ENCODE assay signal across 15 mouse cellular contexts in the genomic region with DNA sequence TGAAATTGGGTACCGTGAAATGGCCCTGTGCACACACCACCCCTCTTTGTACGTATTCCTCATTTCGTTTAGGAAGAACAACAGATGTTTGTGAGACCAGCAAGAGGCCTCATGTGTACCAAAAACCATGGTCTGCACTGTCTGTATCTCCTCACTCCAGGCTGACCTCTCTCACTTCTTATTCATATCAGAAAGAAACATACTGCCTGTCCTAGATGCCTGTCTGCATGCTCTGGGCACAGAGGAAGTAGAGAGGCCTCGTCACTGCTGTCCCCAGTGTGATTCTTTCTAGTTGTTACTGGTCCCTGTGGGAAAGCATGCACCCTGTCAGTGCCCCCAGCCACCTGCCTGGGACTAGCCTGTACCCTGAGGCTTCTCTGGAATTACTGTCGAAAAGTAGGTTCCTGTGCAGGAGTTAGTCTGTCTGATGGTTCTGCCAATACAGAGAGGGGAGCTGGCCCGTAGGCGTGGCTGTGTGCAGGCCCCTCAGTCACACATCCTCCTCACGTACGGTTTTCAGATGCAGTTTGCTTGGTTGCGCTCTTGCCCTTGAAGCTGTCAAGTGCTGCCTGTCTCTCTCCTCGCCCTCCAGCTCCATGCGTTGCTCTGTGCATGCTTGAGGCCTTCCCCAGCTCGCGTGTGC.
A peak's percentile ranks its signal among the peaks of the same experiment; 100 is the strongest.
DNase-seq lines count a peak whose midpoint lies in the region; ATAC-seq and TF ChIP-seq lines count a peak whose summit lies in the region.
"Had no signal": no experiment of that assay in that cellular context is flagged by ENCODE, and none has a peak within 500 bp of the region (broad histone marks: within the 10 kb centered on the region; RNA-seq: fewer than 3 reads in every experiment).

No protein-coding gene starts in this region.

- H3K9ac ChIP-seq in hindbrain, embryonic 11.5 days (ENCODE audit: low read depth, low read length): no peak overlapping the region
- no peak overlapping the region for H3K9ac ChIP-seq in MEL (ENCODE audit: control insufficient read depth, low read depth, low read length, poor library complexity, severe bottlenecking)
- no peak overlapping the region; the same call in 1 of the 2 replicates for H3K9ac ChIP-seq in liver, embryonic 15.5 days
- H3K9ac ChIP-seq: forebrain, embryonic 12.5 days; lung, embryonic 15.5 days had no signal

- peak overlapping the region; percentile 16; the same call in 1 of the 2 replicates for H3K27ac ChIP-seq in hindbrain, embryonic 10.5 days
- no peak overlapping the region for H3K27ac ChIP-seq in hindbrain, embryonic 11.5 days (ENCODE audit: low read depth, low read length)
- no peak overlapping the region for H3K27ac ChIP-seq in MEL (ENCODE audit: control insufficient read depth, low read depth, low read length)
- peak overlapping the region; percentile 86 for H3K27ac ChIP-seq in liver, embryonic 15.5 days (replicated peaks)
- H3K27ac ChIP-seq: forebrain, embryonic 12.5 days; hindbrain, postnatal 0 days; lung, embryonic 15.5 days had no signal

- no peaks in the 10 kb centered on the region for H3K9me3 ChIP-seq in hindbrain, embryonic 10.5 days
- no peaks in the 10 kb centered on the region for H3K9me3 ChIP-seq in hindbrain, embryonic 11.5 days (ENCODE audit: control insufficient read depth, low read length)
- no peaks in the 10 kb centered on the region for H3K9me3 ChIP-seq in MEL (replicated peaks; ENCODE audit: insufficient read depth, low read length)
- no peaks in the 10 kb centered on the region for H3K9me3 ChIP-seq in liver, embryonic 15.5 days (replicated peaks)
- H3K9me3 ChIP-seq: forebrain, embryonic 12.5 days; lung, embryonic 15.5 days; midbrain, embryonic 10.5 days had no signal

- no peak overlapping the region for H3K4me2 ChIP-seq in hindbrain, embryonic 11.5 days (replicated peaks; ENCODE audit: low read depth, low read length)
- peak overlapping the region; percentile 55 for H3K4me2 ChIP-seq in liver, embryonic 15.5 days
- H3K4me2 ChIP-seq: forebrain, embryonic 12.5 days; lung, embryonic 15.5 days had no signal

- H3K36me3 ChIP-seq in hindbrain, embryonic 10.5 days: peaks cover 73% of the 10 kb centered on the region
- peaks cover 9% of the 10 kb centered on the region; the same call in 1 of the 2 replicates for H3K36me3 ChIP-seq in hindbrain, embryonic 11.5 days (ENCODE audit: control insufficient read depth, insufficient read depth, low read length)
- H3K36me3 ChIP-seq in MEL (ENCODE audit: control insufficient read depth in 1 of 2, insufficient read depth in 2 of 2, low read length in 2 of 2): peaks cover 0 to 2% of the 10 kb centered on the region in 2 experiments; a peak in 2 of 4 replicates
- H3K36me3 ChIP-seq in liver, embryonic 15.5 days (replicated peaks): peaks cover 94% of the 10 kb centered on the region

- DNase-seq in hindbrain, embryonic 10.5 days (ENCODE audit: low spot score): no peak
- DNase-seq in hindbrain, embryonic 11.5 days (ENCODE audit: low spot score): no peak
- peak; percentile 64 for DNase-seq in MEL (ENCODE audit: low read depth, low spot score)
- peak; percentile 59 for DNase-seq in c-Kit-positive CD71-positive TER-119-positive erythroid progenitor cells, embryonic 14.5 days (ENCODE audit: low spot score)
- DNase-seq in urinary bladder, adult 2 months (ENCODE audit: low spot score): no peak
- no peak for DNase-seq in right cerebral cortex, postnatal 25 days
- DNase-seq: cerebellum, adult 18-20 months; kidney, adult 9 months; left cerebral cortex, postnatal 4 days; right cerebral cortex, postnatal 4 days had no signal

- no peaks in the 10 kb centered on the region for H3K27me3 ChIP-seq in hindbrain, embryonic 10.5 days (ENCODE audit: insufficient read depth, poor library complexity, severe bottlenecking)
- H3K27me3 ChIP-seq in hindbrain, embryonic 11.5 days (ENCODE audit: control insufficient read depth, insufficient read depth, low read length): no peaks in the 10 kb centered on the region
- H3K27me3 ChIP-seq in MEL (ENCODE audit: control insufficient read depth in 1 of 2, insufficient read depth in 2 of 2, low read length in 2 of 2): no peaks in the 10 kb centered on the region
- H3K27me3 ChIP-seq in liver, embryonic 15.5 days: no peaks in the 10 kb centered on the region
- H3K27me3 ChIP-seq: forebrain, embryonic 12.5 days; lung, embryonic 15.5 days had no signal

- no peak for TF ChIP-seq RAD21 in MEL (IDR thresholded peaks at IDR 0.05; ENCODE audit: low read depth, low read length)

- no peaks in the 10 kb centered on the region for H3K79me2 ChIP-seq in MEL (ENCODE audit: control insufficient read depth, insufficient read depth, low read length, poor library complexity)

- no peak for TF ChIP-seq POLR2A in MEL (IDR thresholded peaks at IDR 0.05; ENCODE audit: control insufficient read depth in 1 of 2, insufficient read depth in 1 of 2, low read depth in 1 of 2, low read length in 2 of 2, poor library complexity in 1 of 2)

- TF ChIP-seq CTCF in MEL (IDR thresholded peaks at IDR 0.05 in 2 of 3, conservative IDR thresholded peaks at IDR 0.05 in 1 of 3; ENCODE audit: control insufficient read depth in 1 of 3, insufficient read depth in 1 of 3, low read depth in 2 of 3, low read length in 3 of 3, poor library complexity in 1 of 3, severe bottlenecking in 1 of 3): no peak

- peaks cover 37% of the 10 kb centered on the region for H3K4me1 ChIP-seq in hindbrain, embryonic 10.5 days (replicated peaks)
- peaks cover 4% of the 10 kb centered on the region for H3K4me1 ChIP-seq in hindbrain, embryonic 11.5 days (replicated peaks; ENCODE audit: control insufficient read depth, insufficient read depth, low read length)
- peaks cover 0 to 5% of the 10 kb centered on the region in 2 experiments; a peak in 1 of 4 replicates for H3K4me1 ChIP-seq in MEL (ENCODE audit: control insufficient read depth in 1 of 2, insufficient read depth in 2 of 2, low read length in 2 of 2)
- H3K4me1 ChIP-seq in liver, embryonic 15.5 days (replicated peaks): peaks cover 50% of the 10 kb centered on the region
- H3K4me1 ChIP-seq: lung, embryonic 15.5 days had no signal

- no peak for ATAC-seq in hindbrain, embryonic 11.5 days (ENCODE audit: low FRiP score)
- ATAC-seq in liver, embryonic 15.5 days (ENCODE audit: insufficient read depth): peak; percentile 95
- ATAC-seq: hindbrain, postnatal 0 days had no signal

- TF ChIP-seq EP300 in MEL (IDR thresholded peaks at IDR 0.05; ENCODE audit: low read depth in 1 of 2, low read length in 2 of 2): peak; percentile 74 to 80

- WGBS in hindbrain, embryonic 10.5 days: 88% methylated on average over 14 of the region's 14 CpGs
- WGBS in hindbrain, embryonic 11.5 days: 88% methylated on average over 14 of the region's 14 CpGs
- WGBS in liver, embryonic 15.5 days (ENCODE audit: insufficient replicate concordance): 38% methylated on average over 14 of the region's 14 CpGs

- no peak overlapping the region for H3K4me3 ChIP-seq in hindbrain, embryonic 10.5 days
- H3K4me3 ChIP-seq in hindbrain, embryonic 11.5 days (ENCODE audit: low read depth, low read length): no peak overlapping the region
- no peak overlapping the region for H3K4me3 ChIP-seq in MEL (ENCODE audit: control insufficient read depth in 1 of 2, insufficient read depth in 1 of 2, low read depth in 2 of 2, low read length in 2 of 2)
- no peak overlapping the region for H3K4me3 ChIP-seq in liver, embryonic 15.5 days (replicated peaks)
- H3K4me3 ChIP-seq: forebrain, embryonic 12.5 days; lung, embryonic 15.5 days; midbrain, embryonic 10.5 days had no signal

TF ChIP-seq in MEL, 35 proteins besides CTCF, POLR2A, EP300 and RAD21:
- TF ChIP-seq GATA1 (IDR thresholded peaks at IDR 0.05; ENCODE audit: low read depth, low read length): peak; percentile 66
- TF ChIP-seq TCF12 (IDR thresholded peaks at IDR 0.05; ENCODE audit: low read depth, low read length): peak; percentile 84; the same call in 1 of the 2 replicates
- TF ChIP-seq USF1 (IDR thresholded peaks at IDR 0.05; ENCODE audit: low read depth, low read length): no peak
- no peak for TF ChIP-seq ZC3H11A (IDR thresholded peaks at IDR 0.05; ENCODE audit: low read depth, low read length)
- 0 out of 2 replicates have a peak, but pooled peaks have one; percentile 22 for TF ChIP-seq SIN3A (IDR thresholded peaks at IDR 0.05; ENCODE audit: low read length)
- TF ChIP-seq TBP (IDR thresholded peaks at IDR 0.05; ENCODE audit: low read depth, low read length): no peak
- peak; percentile 90 for TF ChIP-seq TAL1 (IDR thresholded peaks at IDR 0.05; ENCODE audit: low read length)
- peak; percentile 22; the same call in 1 of the 2 replicates for TF ChIP-seq ETS1 (IDR thresholded peaks at IDR 0.05; ENCODE audit: low read depth, low read length)
- no peak for TF ChIP-seq NRF1 (IDR thresholded peaks at IDR 0.05; ENCODE audit: insufficient read depth, low read depth, low read length, poor library complexity, severe bottlenecking)
- peak; percentile 24; the same call in 1 of the 2 replicates for TF ChIP-seq MXI1 (IDR thresholded peaks at IDR 0.05; ENCODE audit: low read depth, low read length)
- no peak for TF ChIP-seq USF2 (IDR thresholded peaks at IDR 0.05; ENCODE audit: borderline replicate concordance in 1 of 2, insufficient read depth in 1 of 2, low read depth in 1 of 2, low read length in 2 of 2)
- TF ChIP-seq POLR2AphosphoS5 (IDR thresholded peaks at IDR 0.05; ENCODE audit: borderline replicate concordance, low read depth, low read length): no peak

Comparison
In these comparisons a context has a peak if more than half of its experiments do, and no peak if none do; other contexts are left out.
1. H3K27ac ChIP-seq: peak in hindbrain, embryonic 10.5 days (single experiment) and liver, embryonic 15.5 days (single experiment); none in hindbrain, embryonic 11.5 days (single experiment) and MEL (single experiment).
2. DNase-seq: peak in MEL (single experiment) and c-Kit-positive CD71-positive TER-119-positive erythroid progenitor cells, embryonic 14.5 days (single experiment); none in hindbrain, embryonic 10.5 days (single experiment), hindbrain, embryonic 11.5 days (single experiment), urinary bladder, adult 2 months (single experiment) and right cerebral cortex, postnatal 25 days (single experiment).